Mouse (Mus musculus) bone marrow, adult 2 months (tissue): ENCODE results near the gene Atp5l. TPM values are rescaled to one million over a fixed set of nuclear protein-coding genes. Genes with fewer than 3 reads are reported as not detected.

ENCODE experiments used
- H3K27ac ChIP-seq: fragments of 200-500 bp; 2 replicates; pipeline ENCODE4 v1.5.1; 2012; ENCODE audit warnings: low read depth, mild to moderate bottlenecking, control low read depth, inconsistent platforms, low read length; ENCODE audit not compliant: control insufficient read depth, poor library complexity, insufficient read depth
- H3K4me1 ChIP-seq: fragments of 200-500 bp; 2 replicates; pipeline ENCODE4 v1.6.1; 2011; ENCODE audit warnings: low read length; ENCODE audit not compliant: control insufficient read depth, insufficient read depth
- H3K4me3 ChIP-seq: fragments of 200-500 bp; replicated peaks from 2 replicates; pipeline ENCODE3; 2011; ENCODE audit warnings: mild to moderate bottlenecking, low read depth, low read length, control low read depth; ENCODE audit not compliant: control insufficient read depth
- CTCF ChIP-seq: fragments of 200-500 bp; IDR thresholded peaks from 2 replicates; pipeline ENCODE4 v1.5.1; 2011; ENCODE audit warnings: low read length, control low read depth; ENCODE audit not compliant: control insufficient read depth, insufficient read depth
- POLR2A ChIP-seq: fragments of 200-500 bp; IDR thresholded peaks from 2 replicates; pipeline ENCODE4 v1.6.1; 2011; ENCODE audit warnings: low read depth, mild to moderate bottlenecking, control low read depth, low read length, borderline replicate concordance; ENCODE audit not compliant: control insufficient read depth
- WGBS: fragments of 180-500 bp; shearing (Covaris S2); methylation state at CpG from one replicate; pipeline ENCODE4 v1.1.7; 2018; 5-methylcytosine and 5-hydroxymethylcytosine counted together
- polyA plus RNA-seq: library from polyadenylated mRNA; stranded (reverse); fragments of >200 nt; gene quantifications from 2 replicates; pipeline ENCODE4 v1.2.4, GENCODE M21; 2011; ENCODE audit warnings: low replicate concordance; ENCODE audit not compliant: missing spikeins, insufficient read depth, insufficient read length

The Atp5l gene
- polyA plus RNA-seq, 1 experiment: 287 TPM

DNA sequence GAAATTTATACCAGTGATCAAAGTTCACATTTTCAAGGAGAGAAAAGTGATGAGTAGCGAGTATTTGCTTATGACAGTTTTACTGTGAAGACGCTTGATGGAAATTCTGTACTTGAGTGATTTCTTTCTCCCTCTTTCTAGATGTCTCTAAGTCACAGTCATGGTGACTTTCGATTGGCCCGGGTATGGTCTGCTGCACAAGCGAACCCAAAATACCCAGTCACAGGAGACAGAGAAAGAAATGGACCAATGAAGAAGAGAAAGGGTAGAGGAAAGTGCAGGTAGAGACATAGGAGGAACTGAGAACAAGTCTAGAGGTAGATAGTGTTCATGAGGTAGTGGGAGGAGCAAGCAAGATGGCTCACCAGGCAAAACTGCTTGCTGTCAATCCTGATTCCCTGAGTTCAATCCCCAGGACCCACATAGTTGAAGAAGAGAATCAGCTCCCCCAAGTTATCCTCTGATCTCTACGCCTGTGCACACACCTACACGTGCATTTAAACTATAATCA, 32.4 kb downstream of the Atp5l start:
- TF ChIP-seq POLR2A: no peak
- TF ChIP-seq CTCF: no peak
- no peaks in the 10 kb centered on the region for H3K4me1 ChIP-seq
- no peak overlapping the region for H3K4me3 ChIP-seq
- 78% methylated on average over 7 of the region's 7 CpGs for WGBS
- no peak overlapping the region for H3K27ac ChIP-seq

DNA sequence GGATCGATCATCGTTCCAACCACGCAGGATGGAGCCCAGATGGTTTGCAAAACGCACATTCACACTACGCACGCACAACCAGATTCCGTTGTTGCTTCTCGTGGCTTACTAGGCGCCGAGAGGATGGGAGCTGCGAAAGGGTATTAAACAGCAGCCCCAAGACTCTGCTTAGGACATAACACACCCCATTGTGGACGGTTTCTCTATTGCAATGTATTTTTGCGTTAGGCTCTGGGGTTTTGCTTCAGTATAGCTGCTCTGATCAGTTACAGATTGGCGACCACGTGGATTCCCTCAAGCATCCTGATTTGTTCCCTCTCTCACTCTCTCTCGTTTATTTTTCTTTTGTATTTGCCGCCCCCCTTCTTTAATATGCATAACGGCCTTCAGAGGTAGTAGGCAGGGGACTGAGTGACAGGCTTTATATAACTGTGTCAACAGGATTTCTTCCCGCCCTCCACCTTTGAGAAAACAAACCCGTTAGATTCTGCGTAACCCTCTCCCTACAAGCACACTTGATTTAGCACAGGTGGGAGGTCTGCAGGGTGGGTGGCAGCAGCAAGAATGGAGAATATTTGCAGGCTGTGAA, 37.5 kb downstream of the Atp5l start:
- TF ChIP-seq CTCF: no peak
- TF ChIP-seq POLR2A: no peak
- Histone ChIP-seq H3K4me1 (peaks cover 3% of the 10 kb centered on the region; the same call in 1 of the 2 replicates), H3K27ac (no peak overlapping the region), H3K4me3 (peak overlapping the region; percentile 95)
- WGBS: 1% methylated on average over 21 of the region's 21 CpGs

DNA sequence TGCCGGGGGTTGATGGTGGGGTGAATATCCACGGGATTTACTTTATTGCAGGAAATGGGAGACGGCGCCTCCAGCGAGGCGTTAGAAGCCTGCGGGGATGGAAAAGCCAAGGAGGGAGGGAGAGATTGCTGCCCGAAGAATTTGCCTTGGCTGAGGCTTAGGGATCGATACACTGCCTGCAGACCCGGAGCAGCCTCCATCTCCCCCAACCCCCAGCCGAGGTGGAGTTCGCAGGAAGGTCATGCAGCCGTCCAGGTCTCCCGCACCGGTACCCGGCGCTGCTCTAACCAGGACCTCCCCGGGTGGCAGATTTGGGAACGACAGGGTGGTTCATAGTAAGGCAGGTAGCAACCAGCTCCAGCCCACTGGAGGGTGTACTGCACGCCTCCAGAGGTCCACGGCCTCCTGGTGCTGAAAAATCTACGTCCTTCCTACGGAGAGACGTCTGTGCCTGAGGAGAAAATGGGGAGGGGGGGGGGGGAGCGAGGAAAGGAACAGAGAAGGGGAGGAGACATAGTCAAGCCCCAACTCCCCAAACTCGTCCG, 38.0 kb downstream of the Atp5l start:
- H3K4me3 ChIP-seq: peak overlapping the region; percentile 95
- TF ChIP-seq CTCF (no peak), POLR2A (no peak)
- WGBS: 0% methylated on average over 26 of the region's 27 CpGs
- H3K27ac ChIP-seq: no peak overlapping the region
- H3K4me1 ChIP-seq: peaks cover 3% of the 10 kb centered on the region; the same call in 1 of the 2 replicates

DNA sequence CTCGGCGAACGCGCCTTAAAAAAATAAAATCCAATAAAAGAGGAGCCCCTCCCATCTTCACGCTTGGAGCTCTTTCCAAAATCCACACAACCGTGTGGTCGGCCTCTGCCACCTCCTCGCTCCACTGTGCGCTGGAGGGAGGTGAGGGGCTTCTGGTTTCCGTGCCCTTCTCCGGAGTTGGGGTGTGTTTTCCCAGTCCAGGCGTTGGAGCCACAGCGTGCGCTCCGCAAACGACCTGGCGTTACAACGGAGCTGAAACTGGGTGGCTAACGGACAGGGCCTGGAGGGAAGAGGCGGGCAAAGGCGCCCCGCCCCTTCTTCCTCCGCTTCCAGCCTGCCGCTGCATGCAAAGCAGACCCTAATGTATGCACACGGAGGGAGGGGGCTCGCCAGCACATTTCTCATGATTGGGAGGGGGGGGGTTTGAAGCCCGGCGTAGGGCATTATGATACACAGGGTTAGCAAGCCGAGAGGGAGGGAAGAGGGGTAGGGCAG, 38.6 kb downstream of the Atp5l start:
- Histone ChIP-seq H3K27ac (peak overlapping the region; percentile 89), H3K4me1 (peaks cover 3% of the 10 kb centered on the region; the same call in 1 of the 2 replicates), H3K4me3 (peak overlapping the region; percentile 95)
- no peak for TF ChIP-seq CTCF
- peak; percentile 90 for TF ChIP-seq POLR2A
- WGBS: 0% methylated on average over 29 of the region's 29 CpGs

DNA sequence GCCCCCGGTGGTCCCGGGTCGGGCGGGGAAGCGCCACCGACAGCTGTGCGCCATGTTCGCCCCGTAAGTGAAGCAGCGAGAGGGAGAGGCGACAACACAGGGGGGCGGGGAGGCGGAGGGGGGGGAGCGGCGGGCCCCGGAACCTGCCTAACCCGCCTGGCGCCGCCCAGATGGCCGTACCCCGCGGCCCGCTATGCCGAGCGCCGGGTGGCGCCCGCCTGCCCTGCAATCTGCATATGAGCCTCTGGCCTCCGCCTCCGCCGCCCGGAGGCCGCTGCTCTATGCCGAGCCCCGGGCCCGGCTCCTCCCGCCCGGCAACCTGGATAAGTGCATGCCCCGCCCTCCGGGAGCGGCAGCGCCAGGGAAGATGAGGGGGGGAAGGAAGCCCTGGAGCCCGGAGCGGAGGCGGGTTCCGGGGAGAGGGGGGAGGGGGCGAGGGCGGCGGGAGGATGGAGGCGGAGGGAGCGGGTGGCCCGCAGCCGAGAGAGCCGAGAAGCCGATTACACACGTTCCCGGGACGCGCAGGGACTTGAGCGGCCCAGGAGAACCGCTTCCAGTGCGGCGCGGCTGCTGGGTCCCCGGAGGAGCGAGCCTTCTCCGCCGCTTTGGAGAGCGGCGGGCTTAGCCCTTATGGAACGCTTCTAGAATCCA, 39.2 kb downstream of the Atp5l start, which contains the start of gene Kmt2a:
Gene Kmt2a, minus strand, starts transcription at position 76 of the 651 bp plus-strand sequence.
- Histone ChIP-seq H3K4me1 (peaks cover 3% of the 10 kb centered on the region; the same call in 1 of the 2 replicates), H3K27ac (peak within 1 kb of the TSS; percentile 89), H3K4me3 (peak within 1 kb of the TSS; percentile 95)
- TF ChIP-seq POLR2A (peak; percentile 44; the same call in 1 of the 2 replicates), CTCF (no peak)
- WGBS: under 1% methylated on average over 56 of the region's 71 CpGs

DNA sequence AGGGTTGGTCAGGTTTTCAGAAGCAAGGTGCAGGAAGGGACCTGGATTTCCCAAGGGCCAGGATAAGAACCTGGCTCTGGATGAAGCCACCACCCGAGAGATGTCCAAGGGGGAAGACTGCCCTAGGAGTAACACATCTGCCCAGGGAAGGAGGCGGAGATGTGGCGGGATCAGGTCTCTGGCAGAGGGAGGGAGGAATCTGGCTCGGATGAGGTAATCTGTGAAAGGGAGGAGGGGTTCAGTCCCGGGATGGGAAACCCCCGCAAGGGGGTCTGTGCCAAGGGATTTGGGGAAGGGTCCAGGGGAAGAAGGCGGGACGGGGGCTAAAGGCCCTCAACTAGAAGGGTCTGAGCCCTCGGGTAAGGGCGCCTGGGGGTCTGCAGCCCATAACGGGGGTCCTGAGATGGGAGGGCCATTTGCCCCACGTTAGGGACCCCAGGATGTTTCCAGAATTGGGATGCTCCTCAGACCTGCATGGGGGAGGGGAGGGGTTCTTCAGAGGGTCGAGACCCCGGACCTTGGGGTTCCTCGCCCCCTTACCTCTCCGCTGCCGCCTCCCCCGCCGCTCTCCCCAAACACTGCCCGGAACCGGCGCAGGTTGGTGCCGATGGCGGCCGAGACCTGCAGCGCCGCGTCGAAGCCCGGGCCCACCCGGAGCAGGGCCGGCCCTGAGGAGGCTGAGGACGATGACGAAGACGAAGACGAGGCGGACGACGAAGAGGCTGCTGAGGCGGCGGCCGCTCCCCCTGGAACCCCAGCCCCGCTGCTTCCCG, 40.0 kb downstream of the Atp5l start:
- under 1% methylated on average over 44 of the region's 44 CpGs for WGBS

DNA sequence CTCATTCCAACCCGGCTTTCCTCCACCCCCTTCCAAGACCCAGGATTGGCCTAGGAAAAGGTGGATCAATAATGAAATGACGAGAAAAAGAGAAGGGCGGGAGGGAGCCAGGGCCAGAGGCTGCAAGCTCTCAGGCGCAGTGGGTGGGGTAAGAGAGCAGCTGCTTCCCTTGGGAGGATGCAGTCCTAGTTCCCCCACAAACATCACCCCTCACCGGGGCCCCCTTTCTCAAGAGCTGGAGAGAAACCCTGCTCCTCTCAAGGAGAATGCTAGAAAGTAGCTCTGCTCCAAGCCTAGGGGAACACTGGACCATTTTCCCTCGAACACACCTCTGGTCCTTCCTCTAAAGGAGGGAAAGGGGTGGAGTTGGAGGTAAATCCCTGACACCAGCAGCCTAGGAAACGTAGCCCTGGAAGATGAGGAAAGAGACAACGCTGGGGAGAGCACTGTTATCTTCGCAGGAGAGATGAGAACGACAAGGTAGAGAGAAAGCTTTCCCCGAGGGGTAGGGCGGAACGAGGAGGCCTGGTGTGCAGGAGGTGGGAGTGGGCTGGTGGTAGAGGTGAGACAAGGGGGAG, 40.8 kb downstream of the Atp5l start:
- WGBS: under 1% methylated on average over 13 of the region's 13 CpGs
- Histone ChIP-seq H3K27ac (peak overlapping the region; percentile 5; the same call in 1 of the 2 replicates), H3K4me3 (peak overlapping the region; percentile 55), H3K4me1 (peaks cover 3% of the 10 kb centered on the region; the same call in 1 of the 2 replicates)
- TF ChIP-seq CTCF (no peak), POLR2A (no peak)

More for the DNA sequence above, 40.0 kb downstream of the Atp5l start:
- TF ChIP-seq CTCF (no peak), POLR2A (no peak)
- Histone ChIP-seq H3K4me3 (peak overlapping the region; percentile 55), H3K4me1 (peaks cover 3% of the 10 kb centered on the region; the same call in 1 of the 2 replicates), H3K27ac (peak overlapping the region; percentile 68)
